In the genomic region with DNA sequence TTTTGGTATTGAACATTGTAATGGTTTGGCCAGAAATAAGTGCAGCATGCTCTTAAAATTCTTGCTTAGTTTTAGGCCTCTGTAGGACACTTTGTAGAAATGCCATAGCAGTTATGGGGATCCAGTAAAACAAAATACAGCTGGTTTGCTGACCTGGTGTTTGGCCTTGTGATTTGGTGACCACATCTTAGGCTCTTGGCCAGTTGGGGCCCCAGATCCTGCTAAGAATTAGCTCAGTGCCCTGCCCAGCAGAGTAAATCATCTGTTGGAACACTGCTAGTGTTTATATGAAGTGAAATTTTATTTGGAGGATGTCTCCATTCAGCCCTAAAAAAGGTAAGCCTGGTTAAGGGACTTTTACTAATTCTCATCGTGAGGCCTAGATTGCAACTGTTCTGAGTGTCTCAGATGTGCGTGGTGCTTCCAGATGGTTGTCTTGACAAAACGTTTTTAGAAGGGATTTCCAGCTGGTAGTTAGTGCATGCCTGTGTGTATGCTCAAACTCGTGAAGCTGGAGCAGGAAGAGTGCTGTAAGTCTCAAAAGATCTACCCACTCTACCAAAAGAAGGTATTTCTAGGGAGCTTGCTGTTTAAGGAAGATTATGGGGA, we compare ENCODE assay signal across 8 mouse cellular contexts. TPM values are rescaled to one million over a fixed set of nuclear protein-coding genes. Genes with fewer than 3 reads are reported as not detected.
DNase-seq lines count a peak whose midpoint lies in the region; ATAC-seq and TF ChIP-seq lines count a peak whose summit lies in the region.

No protein-coding gene starts in this region.

- peak overlapping the region; percentile 36 for H3K4me3 ChIP-seq in embryonic facial prominence, embryonic 11.5 days (ENCODE audit: low read depth, low read length)
- peak overlapping the region; percentile 95 for H3K4me3 ChIP-seq in heart, postnatal 0 days (ENCODE audit: low read depth, low read length)

- DNase-seq in ovary, adult 18-20 months (ENCODE audit: low spot score) = peak; percentile 15
- no peak for DNase-seq in ovary, postnatal 36 days (ENCODE audit: low spot score)
- no peak for DNase-seq in embryonic facial prominence, embryonic 11.5 days (ENCODE audit: low spot score)
- peak; percentile 16 for DNase-seq in heart, postnatal 0 days (ENCODE audit: low spot score)
- DNase-seq in kidney, postnatal 36 days = peak; percentile 70 to 71
- DNase-seq in lung, postnatal 25 days (ENCODE audit: low spot score) = peak; percentile 58
- DNase-seq in retina, embryonic 14.5 days (ENCODE audit: low spot score) = no peak
- DNase-seq in spleen, adult 12 weeks (ENCODE audit: low spot score) = no peak

- peak overlapping the region; percentile 77 for H3K4me2 ChIP-seq in embryonic facial prominence, embryonic 11.5 days (ENCODE audit: low read depth, low read length)
- H3K4me2 ChIP-seq in heart, postnatal 0 days (ENCODE audit: low read depth, low read length) = peak overlapping the region; percentile 99

- ATAC-seq in embryonic facial prominence, embryonic 11.5 days (replicated peaks; ENCODE audit: insufficient number of reproducible peaks, low FRiP score, low TSS enrichment, low read depth) = no peak
- no peak for ATAC-seq in heart, postnatal 0 days (ENCODE audit: insufficient read depth, low read depth)

- no peaks in the 10 kb centered on the region for H3K9me3 ChIP-seq in embryonic facial prominence, embryonic 11.5 days (replicated peaks; ENCODE audit: control insufficient read depth, low read length)
- H3K9me3 ChIP-seq in heart, postnatal 0 days (replicated peaks; ENCODE audit: control insufficient read depth, low read length) = no peaks in the 10 kb centered on the region

- peaks cover 3% of the 10 kb centered on the region; the same call in 1 of the 2 replicates for H3K4me1 ChIP-seq in embryonic facial prominence, embryonic 11.5 days (ENCODE audit: control insufficient read depth, insufficient read depth, low read length)
- H3K4me1 ChIP-seq in heart, postnatal 0 days (ENCODE audit: control insufficient read depth, insufficient read depth) = peaks cover 46% of the 10 kb centered on the region

- H3K27ac ChIP-seq in embryonic facial prominence, embryonic 11.5 days (replicated peaks; ENCODE audit: low read depth, low read length) = no peak overlapping the region
- peak overlapping the region; percentile 43; the same call in 1 of the 2 replicates for H3K27ac ChIP-seq in heart, postnatal 0 days (ENCODE audit: low read depth)

- no peak for TF ChIP-seq CTCF in heart, postnatal 0 days (IDR thresholded peaks at IDR 0.05; ENCODE audit: low read depth)

- H3K9ac ChIP-seq in embryonic facial prominence, embryonic 11.5 days (replicated peaks; ENCODE audit: low read length) = peak overlapping the region; percentile 53
- H3K9ac ChIP-seq in heart, postnatal 0 days (replicated peaks; ENCODE audit: low read depth, low read length) = peak overlapping the region; percentile 51

- no peaks in the 10 kb centered on the region for H3K36me3 ChIP-seq in embryonic facial prominence, embryonic 11.5 days (replicated peaks; ENCODE audit: control insufficient read depth, insufficient read depth, low read depth, low read length)
- peaks cover 13% of the 10 kb centered on the region; the same call in 1 of the 2 replicates for H3K36me3 ChIP-seq in heart, postnatal 0 days (replicated peaks; ENCODE audit: control insufficient read depth, insufficient read depth, low read length)

- TF ChIP-seq EP300 in heart, postnatal 0 days (IDR thresholded peaks at IDR 0.05; ENCODE audit: low read depth) = no peak

- H3K27me3 ChIP-seq in embryonic facial prominence, embryonic 11.5 days (ENCODE audit: control insufficient read depth, insufficient read depth, low read length) = no peaks in the 10 kb centered on the region
- no peaks in the 10 kb centered on the region for H3K27me3 ChIP-seq in heart, postnatal 0 days (ENCODE audit: control insufficient read depth, insufficient read depth, low read length)

- 14% methylated on average over 4 of the region's 4 CpGs for WGBS in embryonic facial prominence, embryonic 11.5 days
- 5% methylated on average over 4 of the region's 4 CpGs for WGBS in heart, postnatal 0 days

RNA-seq across cellular contexts. Expression of gene Alkbh5, which starts 3.9 kb away (rescaled TPM):
- polyA plus RNA-seq in embryonic facial prominence, embryonic 11.5 days (2014; fragmentation: Nextera tagmentation; extraction: Ambion mirVana) = 31.4 and 31.5 TPM in 2 replicates
- total RNA-seq in heart, postnatal 0 days (2014; rRNA removed; ENCODE audit: low replicate concordance) = 51.3 and 68.8 TPM in 2 replicates
- polyA plus RNA-seq in heart, postnatal 0 days (2015; fragmentation: Nextera tagmentation; extraction: Ambion mirVana) = 33.5 and 34.9 TPM in 2 replicates

Comparison
In these comparisons a context has a peak if more than half of its experiments do, and no peak if none do; other contexts are left out.
1. DNase-seq: peak in ovary, adult 18-20 months (single experiment), heart, postnatal 0 days (single experiment), kidney, postnatal 36 days (2 of 2) and lung, postnatal 25 days (single experiment); none in ovary, postnatal 36 days (single experiment), embryonic facial prominence, embryonic 11.5 days (single experiment), retina, embryonic 14.5 days (single experiment) and spleen, adult 12 weeks (single experiment).